Mouse (Mus musculus): ENCODE measurements around the gene Cenpl.

- TF ChIP-seq CTCF (IDR thresholded peaks at IDR 0.05; ENCODE audit: low read depth) (no peak), EP300 (IDR thresholded peaks at IDR 0.05; ENCODE audit: low read depth) (no peak)
These were observed 7.2 kb upstream of the Cenpl start for GRCm38 (mm10) chr1:161063351-161063750.
